Mouse (Mus musculus): Measurements from ENCODE around the gene Sgcb. TPM values are rescaled to one million over a fixed set of nuclear protein-coding genes. Genes with fewer than 3 reads are reported as not detected.

Sgcb gene
- polyA plus RNA-seq, 1 experiment from 2014 or later: 4.5 TPM

DNA sequence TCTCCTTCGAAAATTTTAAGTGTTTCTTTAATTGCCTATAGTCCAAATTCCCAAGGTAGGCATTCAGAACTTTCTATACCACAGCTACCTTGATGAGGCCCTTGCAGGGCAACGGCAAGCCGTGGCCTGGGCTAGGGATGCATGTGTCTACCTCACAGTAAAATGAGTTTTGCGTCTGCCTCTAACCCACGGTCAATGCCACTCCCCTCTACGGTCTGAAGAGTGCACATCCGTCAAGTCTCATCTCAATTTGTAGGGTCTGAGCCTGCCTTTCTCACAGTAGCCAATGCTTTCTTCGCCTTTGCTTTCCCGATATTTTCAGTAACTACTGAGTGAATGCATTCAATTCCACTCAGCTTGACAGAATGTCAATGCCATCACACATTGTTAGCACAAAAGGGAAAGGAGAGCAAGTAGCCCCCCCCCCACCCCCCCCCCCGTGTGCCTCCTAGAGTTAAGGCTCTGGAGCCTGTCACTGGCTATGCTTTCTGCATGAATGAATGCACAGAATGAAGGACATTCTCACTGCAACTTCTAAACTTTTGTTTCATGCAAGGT is 16.5 kb downstream of the Sgcb start:
- Histone ChIP-seq H3K27ac (no peak overlapping the region), H3K27me3 (replicated peaks) (no peaks in the 10 kb centered on the region), H3K9me3 (replicated peaks) (no peaks in the 10 kb centered on the region), H3K4me3 (no peak overlapping the region), H3K9ac (no peak overlapping the region), H3K4me2 (no peak overlapping the region), H3K4me1 (peaks cover 19% of the 10 kb centered on the region), H3K36me3 (no peaks in the 10 kb centered on the region)
- no peak for ATAC-seq
- WGBS (ENCODE audit: insufficient replicate concordance): 53% methylated on average over 10 of the region's 10 CpGs

DNA sequence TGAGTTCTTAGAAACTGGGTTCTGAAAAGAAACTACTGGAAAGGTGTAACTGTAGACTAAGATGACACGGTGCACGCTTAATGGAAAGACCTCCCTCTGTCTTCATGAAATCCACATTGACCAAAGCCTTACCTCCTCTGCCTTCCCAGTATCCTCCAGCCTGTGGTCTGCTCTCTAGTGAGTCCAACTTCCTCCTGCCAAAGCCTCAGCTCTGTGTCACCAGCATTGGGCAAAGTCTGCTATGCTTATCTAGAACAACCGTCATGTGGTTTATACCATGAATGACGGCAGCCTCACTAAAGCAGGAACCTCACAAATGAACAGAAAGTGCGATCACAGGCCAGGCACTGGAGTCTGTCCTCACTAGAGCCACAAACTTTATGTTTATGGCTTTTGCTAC is 17.4 kb downstream of the Sgcb start:
- H3K4me3 ChIP-seq: no peak overlapping the region

DNA sequence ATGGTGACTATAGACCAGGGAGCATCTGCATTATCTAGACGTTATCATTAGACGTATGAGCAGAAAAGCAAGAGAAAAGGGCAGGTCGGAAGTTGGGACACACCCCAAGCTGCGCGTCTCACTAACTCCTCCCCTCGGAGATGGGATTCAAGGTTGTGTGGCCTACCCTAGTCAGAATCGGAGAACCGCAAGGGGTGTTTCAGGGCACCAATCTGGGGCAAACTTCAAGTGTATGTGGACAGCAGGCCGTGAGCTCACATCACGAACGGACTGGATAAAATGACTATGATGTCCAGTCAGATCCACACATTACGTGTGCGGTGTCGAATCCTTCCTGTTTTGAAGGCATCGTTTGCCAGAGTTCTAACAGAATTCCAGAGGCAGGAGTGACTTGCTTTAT is 19.6 kb downstream of the Sgcb start:
- no peak overlapping the region for H3K4me2 ChIP-seq
- H3K27me3 ChIP-seq (replicated peaks): no peaks in the 10 kb centered on the region
- WGBS (ENCODE audit: insufficient replicate concordance): 77% methylated on average over 15 of the region's 15 CpGs
- H3K9ac ChIP-seq: no peak overlapping the region
- H3K36me3 ChIP-seq: no peaks in the 10 kb centered on the region
- H3K27ac ChIP-seq: no peak overlapping the region
- H3K4me1 ChIP-seq: peaks cover 19% of the 10 kb centered on the region
- ATAC-seq: no peak
- H3K9me3 ChIP-seq (replicated peaks): no peaks in the 10 kb centered on the region
- H3K4me3 ChIP-seq: no peak overlapping the region

More for the DNA sequence above, 17.4 kb downstream of the Sgcb start:
- Histone ChIP-seq H3K9ac (no peak overlapping the region), H3K27ac (no peak overlapping the region), H3K9me3 (replicated peaks) (no peaks in the 10 kb centered on the region), H3K4me2 (peak overlapping the region; percentile 27), H3K4me1 (peaks cover 19% of the 10 kb centered on the region), H3K36me3 (no peaks in the 10 kb centered on the region), H3K27me3 (replicated peaks) (no peaks in the 10 kb centered on the region)
- WGBS (ENCODE audit: insufficient replicate concordance): 21% methylated on average over 5 of the region's 5 CpGs
- peak; percentile 65 for ATAC-seq

DNA sequence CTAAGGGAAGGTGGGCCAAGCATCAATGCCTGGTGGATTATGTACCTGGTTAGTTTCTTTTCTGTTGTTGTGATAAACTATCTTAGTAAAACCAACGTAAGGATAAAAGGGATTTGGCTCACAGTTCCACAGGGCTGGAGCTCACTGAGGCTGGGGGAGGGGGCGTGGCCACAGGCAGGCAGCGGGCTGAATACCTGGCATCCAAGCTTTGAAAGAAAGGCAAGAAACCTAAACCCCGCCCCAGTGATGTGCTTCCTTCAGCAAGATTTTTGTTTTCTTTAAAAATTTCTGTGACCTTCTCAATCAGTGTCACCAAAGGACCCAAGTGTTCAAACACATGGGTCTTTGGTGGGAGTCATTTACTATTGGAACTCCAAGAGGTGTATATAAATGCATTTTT is 20.0 kb downstream of the Sgcb start:
- no peak overlapping the region for H3K9ac ChIP-seq
- H3K4me1 ChIP-seq: peaks cover 19% of the 10 kb centered on the region
- H3K9me3 ChIP-seq (replicated peaks): no peaks in the 10 kb centered on the region
- no peak overlapping the region for H3K4me2 ChIP-seq
- no peaks in the 10 kb centered on the region for H3K36me3 ChIP-seq
- no peak overlapping the region for H3K4me3 ChIP-seq
- 66% methylated on average over 4 of the region's 4 CpGs for WGBS (ENCODE audit: insufficient replicate concordance)
- no peaks in the 10 kb centered on the region for H3K27me3 ChIP-seq (replicated peaks)
- no peak overlapping the region for H3K27ac ChIP-seq
- no peak for ATAC-seq

DNA sequence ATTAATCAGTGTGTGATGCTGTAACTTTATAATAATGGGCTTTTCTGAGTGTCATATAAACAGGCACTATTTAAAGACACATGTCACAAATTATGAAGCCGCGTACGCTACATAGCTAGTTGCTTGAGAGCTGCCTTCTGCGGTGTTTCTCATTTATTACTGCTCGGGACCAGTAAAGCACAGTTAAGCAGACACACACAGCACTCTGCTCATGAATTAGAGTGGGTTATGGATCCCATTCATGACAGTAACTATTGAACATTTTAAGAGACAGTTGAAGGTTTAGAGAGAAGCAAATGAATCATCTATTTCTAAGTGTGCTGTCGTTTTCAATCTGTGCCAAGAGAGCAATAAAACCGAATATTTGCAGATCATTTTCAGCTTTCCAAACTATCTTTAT is 20.7 kb downstream of the Sgcb start:
- Histone ChIP-seq H3K4me1 (peaks cover 19% of the 10 kb centered on the region), H3K4me2 (no peak overlapping the region), H3K27me3 (replicated peaks) (no peaks in the 10 kb centered on the region), H3K9me3 (replicated peaks) (no peaks in the 10 kb centered on the region), H3K36me3 (no peaks in the 10 kb centered on the region), H3K9ac (no peak overlapping the region), H3K4me3 (no peak overlapping the region), H3K27ac (no peak overlapping the region)
- WGBS (ENCODE audit: insufficient replicate concordance): 88% methylated on average over 7 of the region's 7 CpGs
- ATAC-seq: no peak

DNA sequence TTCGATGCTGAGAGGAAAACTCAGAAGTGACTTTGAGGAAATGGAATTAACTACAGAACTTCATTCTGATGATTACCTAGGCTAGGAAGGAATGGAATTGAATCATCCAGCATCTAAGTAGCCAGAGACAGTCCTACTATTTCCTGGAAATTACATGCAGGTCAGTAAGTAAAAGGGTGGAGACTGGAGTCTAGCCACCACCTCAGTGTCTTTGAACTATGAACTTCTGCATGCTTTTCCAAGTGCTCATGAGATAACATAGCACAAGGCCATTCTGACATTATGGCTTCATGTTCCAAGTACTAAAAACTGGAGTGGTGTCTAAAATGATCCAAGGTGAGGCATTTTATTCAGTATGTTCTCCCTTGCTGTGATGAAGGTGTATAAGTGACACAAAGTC is 22.1 kb downstream of the Sgcb start:
- no peak overlapping the region for H3K4me3 ChIP-seq
- no peaks in the 10 kb centered on the region for H3K27me3 ChIP-seq (replicated peaks)
- H3K9ac ChIP-seq: no peak overlapping the region
- H3K27ac ChIP-seq: no peak overlapping the region
- WGBS (ENCODE audit: insufficient replicate concordance): 67% methylated on average over 1 of the region's 1 CpGs
- no peak for ATAC-seq
- peaks cover 11% of the 10 kb centered on the region for H3K4me1 ChIP-seq
- H3K4me2 ChIP-seq: no peak overlapping the region
- no peaks in the 10 kb centered on the region for H3K9me3 ChIP-seq (replicated peaks)
- H3K36me3 ChIP-seq: no peaks in the 10 kb centered on the region

DNA sequence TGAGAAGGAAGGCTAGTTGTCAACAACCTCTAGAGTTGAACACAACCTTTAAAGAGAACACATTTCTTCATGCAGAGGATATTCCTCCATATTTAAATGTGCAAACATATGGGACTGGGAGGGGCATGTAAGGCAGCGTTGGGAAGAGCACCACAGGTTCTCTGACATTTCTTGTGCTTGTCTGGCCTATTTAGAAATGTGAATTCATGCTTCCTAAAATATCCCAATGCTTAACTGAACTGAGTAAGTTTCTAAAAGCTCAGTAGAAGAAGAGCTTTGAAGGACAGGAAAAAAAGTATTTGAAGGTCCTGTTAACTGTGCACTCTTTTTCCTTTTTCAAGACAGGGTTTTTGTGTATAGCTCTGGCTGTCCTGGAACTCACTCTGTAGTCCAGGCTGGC is 28.6 kb downstream of the Sgcb start:
- Histone ChIP-seq H3K4me2 (no peak overlapping the region), H3K9ac (no peak overlapping the region), H3K4me1 (no peaks in the 10 kb centered on the region), H3K36me3 (no peaks in the 10 kb centered on the region), H3K27me3 (replicated peaks) (no peaks in the 10 kb centered on the region), H3K27ac (no peak overlapping the region), H3K4me3 (no peak overlapping the region), H3K9me3 (replicated peaks) (no peaks in the 10 kb centered on the region)
- 60% methylated on average over 1 of the region's 1 CpGs for WGBS (ENCODE audit: insufficient replicate concordance)
- ATAC-seq: no peak

DNA sequence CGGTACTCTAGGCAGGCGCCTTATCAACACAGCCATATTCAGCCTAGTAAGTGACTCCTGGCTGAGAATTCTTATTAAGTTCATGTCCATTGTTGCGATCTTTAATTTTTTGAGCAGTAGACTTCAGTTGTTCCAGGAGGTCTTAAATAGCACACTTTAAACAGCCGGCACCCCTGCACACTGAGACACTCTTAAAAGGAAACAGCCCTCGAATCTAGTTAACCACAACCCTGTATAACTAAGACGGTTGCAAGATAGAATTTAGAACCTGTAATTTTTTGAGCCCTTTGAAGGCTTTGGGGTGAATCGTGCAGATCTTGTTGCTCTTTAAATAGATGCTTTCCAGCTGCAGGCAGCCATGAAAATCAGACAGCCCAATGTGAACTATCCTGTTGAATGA is 32.4 kb downstream of the Sgcb start:
- Histone ChIP-seq H3K27ac (no peak overlapping the region), H3K9me3 (replicated peaks) (no peaks in the 10 kb centered on the region), H3K4me3 (no peak overlapping the region), H3K4me1 (no peaks in the 10 kb centered on the region), H3K36me3 (no peaks in the 10 kb centered on the region), H3K4me2 (no peak overlapping the region), H3K9ac (no peak overlapping the region), H3K27me3 (replicated peaks) (no peaks in the 10 kb centered on the region)
- WGBS (ENCODE audit: insufficient replicate concordance): 45% methylated on average over 7 of the region's 7 CpGs
- no peak for ATAC-seq

DNA sequence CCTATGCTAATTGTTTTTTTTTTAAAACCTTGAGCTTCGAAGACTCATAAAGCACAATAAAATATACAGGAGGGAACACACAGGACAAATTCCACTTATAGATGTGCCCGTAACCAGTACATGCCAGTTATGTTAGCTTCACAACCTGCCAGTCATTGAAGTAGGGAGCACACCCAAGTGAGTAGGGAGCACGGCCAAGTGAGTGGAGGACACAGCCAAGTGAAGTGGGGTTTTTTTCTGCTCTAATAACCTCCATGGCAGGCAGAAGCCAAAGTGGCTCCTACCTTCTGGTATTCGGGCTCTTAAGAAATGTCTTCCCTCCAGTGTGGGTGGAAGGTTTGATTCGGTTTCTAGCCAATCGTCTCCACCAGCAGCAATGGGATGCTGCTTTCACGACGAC is 34.3 kb downstream of the Sgcb start:
- Histone ChIP-seq H3K4me1 (no peaks in the 10 kb centered on the region), H3K9ac (no peak overlapping the region), H3K27me3 (replicated peaks) (no peaks in the 10 kb centered on the region), H3K4me3 (no peak overlapping the region), H3K9me3 (replicated peaks) (no peaks in the 10 kb centered on the region), H3K36me3 (no peaks in the 10 kb centered on the region), H3K4me2 (no peak overlapping the region), H3K27ac (no peak overlapping the region)
- no peak for ATAC-seq
- 74% methylated on average over 8 of the region's 8 CpGs for WGBS (ENCODE audit: insufficient replicate concordance)

DNA sequence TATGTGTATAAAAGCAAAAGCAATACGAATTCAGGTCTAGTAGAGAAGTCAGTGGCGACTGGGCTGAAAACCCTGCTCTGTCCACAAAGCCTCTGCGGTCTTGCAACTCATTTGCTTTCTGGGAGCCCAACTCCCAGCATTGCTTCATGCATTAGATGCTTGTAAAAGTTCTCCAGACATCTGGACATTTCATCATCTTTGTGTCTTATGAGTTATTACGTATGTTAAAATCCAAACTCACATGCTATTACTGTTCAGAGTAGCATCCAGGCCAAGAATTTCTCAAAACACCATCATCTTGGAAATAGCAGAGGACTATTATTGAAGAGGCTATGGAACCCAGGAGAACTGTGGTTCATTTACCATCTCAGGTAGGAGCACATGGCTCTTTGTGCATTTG is 36.5 kb downstream of the Sgcb start:
- ATAC-seq: no peak
- Histone ChIP-seq H3K4me1 (no peaks in the 10 kb centered on the region), H3K9ac (no peak overlapping the region), H3K27me3 (replicated peaks) (no peaks in the 10 kb centered on the region), H3K27ac (no peak overlapping the region), H3K9me3 (replicated peaks) (no peaks in the 10 kb centered on the region), H3K4me2 (no peak overlapping the region), H3K4me3 (no peak overlapping the region), H3K36me3 (no peaks in the 10 kb centered on the region)
- WGBS (ENCODE audit: insufficient replicate concordance): 81% methylated on average over 4 of the region's 4 CpGs

DNA sequence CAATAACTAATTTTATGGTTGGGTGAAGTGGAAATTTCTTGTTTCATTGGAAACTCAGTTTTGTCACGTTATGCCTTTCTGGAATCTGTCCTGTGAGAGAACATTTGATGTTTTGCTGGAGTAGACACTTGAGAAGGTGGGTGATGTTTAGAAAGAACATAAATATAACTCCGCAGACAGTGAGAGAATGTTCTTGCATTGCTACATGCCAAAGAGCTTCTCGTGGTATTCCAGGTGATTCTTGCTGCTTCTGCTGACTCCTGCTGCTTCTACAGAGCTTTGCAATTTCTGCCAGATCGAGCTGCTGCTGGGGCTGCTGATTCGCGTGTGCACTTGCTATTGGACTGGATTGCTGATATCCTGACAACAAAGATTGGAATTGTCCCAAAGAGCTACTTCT is 42.6 kb downstream of the Sgcb start:
- Histone ChIP-seq H3K9me3 (replicated peaks) (0 out of 2 replicates have a peak, but pooled peaks cover 3% of the 10 kb centered on the region), H3K27ac (no peak overlapping the region), H3K4me1 (no peaks in the 10 kb centered on the region), H3K36me3 (no peaks in the 10 kb centered on the region), H3K4me3 (no peak overlapping the region), H3K27me3 (replicated peaks) (no peaks in the 10 kb centered on the region), H3K4me2 (no peak overlapping the region), H3K9ac (no peak overlapping the region)
- 73% methylated on average over 6 of the region's 6 CpGs for WGBS (ENCODE audit: insufficient replicate concordance)
- ATAC-seq: no peak

DNA sequence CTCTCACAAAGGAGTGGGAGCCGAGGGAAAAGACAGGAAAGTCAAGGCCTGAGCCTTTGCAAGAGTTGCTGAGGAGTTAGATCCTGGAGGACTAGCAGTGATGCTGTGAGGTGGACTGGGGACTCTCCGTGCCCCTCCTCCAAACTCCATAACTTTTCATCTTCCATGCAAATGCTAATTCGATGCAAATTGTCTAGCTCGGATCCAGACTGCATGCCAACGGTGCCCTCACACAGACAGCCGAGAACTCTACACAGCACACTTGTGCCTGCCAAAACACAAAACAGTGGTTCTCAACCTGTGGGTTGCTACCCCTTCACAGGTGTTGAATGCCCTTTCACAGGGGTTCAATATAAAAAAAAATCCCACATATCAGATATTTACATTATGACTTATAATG is 43.0 kb downstream of the Sgcb start:
- Histone ChIP-seq H3K4me2 (no peak overlapping the region), H3K9ac (no peak overlapping the region), H3K36me3 (no peaks in the 10 kb centered on the region), H3K4me1 (no peaks in the 10 kb centered on the region), H3K9me3 (replicated peaks) (0 out of 2 replicates have a peak, but pooled peaks cover 3% of the 10 kb centered on the region), H3K27ac (no peak overlapping the region), H3K4me3 (no peak overlapping the region), H3K27me3 (replicated peaks) (no peaks in the 10 kb centered on the region)
- WGBS (ENCODE audit: insufficient replicate concordance): 83% methylated on average over 6 of the region's 6 CpGs
- ATAC-seq: no peak

DNA sequence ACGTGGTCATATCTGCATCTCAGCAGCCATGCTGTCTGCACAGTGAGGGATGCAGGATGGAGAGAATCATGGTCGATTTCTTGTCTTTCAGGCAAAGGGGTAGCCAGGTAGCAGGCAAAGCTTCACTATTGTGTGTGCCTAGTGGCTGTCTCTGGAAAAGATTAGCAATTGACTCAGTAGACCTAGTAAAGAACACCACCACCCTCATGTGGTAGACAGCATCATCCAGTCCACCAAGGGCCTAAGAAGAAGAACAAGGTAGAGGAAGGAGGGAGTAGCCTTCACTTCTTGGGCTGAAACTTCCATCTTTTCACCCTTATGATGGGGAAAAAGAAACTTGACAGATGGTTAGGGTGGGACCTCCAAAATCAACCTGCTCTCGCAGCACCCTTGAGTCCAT is 44.7 kb downstream of the Sgcb start:
- Histone ChIP-seq H3K27me3 (replicated peaks) (no peaks in the 10 kb centered on the region), H3K36me3 (no peaks in the 10 kb centered on the region), H3K4me2 (no peak overlapping the region), H3K4me1 (no peaks in the 10 kb centered on the region), H3K4me3 (no peak overlapping the region), H3K9me3 (replicated peaks) (0 out of 2 replicates have a peak, but pooled peaks cover 3% of the 10 kb centered on the region), H3K27ac (no peak overlapping the region), H3K9ac (no peak overlapping the region)
- 66% methylated on average over 3 of the region's 3 CpGs for WGBS (ENCODE audit: insufficient replicate concordance)
- ATAC-seq: no peak

Data from liver, embryonic 12.5 days (tissue).